Mouse (Mus musculus) midbrain, embryonic 15.5 days (tissue): ENCODE measurements at regions not wholly inside any gene's neighbourhood (a gene's known extent, or its start where the extent isn't known, plus 50 kb on each side); places are given as distances from the start of the nearest gene placed in this dataset.
A peak's percentile ranks its signal among the peaks of the same experiment; 100 is the strongest.

Experiments
- ATAC-seq: fragments of 200-750 bp; cut with Nextera tagmentation; replicated peaks from 2 replicates; pipeline ENCODE4 v1.8.0; 2017; ENCODE audit warnings: moderate TSS enrichment
- H3K27ac ChIP-seq: fragments of 300-500 bp; sonication (generic); 2 replicates; pipeline ENCODE4 v1.5.1; 2015; ENCODE audit warnings: mild to moderate bottlenecking, inconsistent platforms
- H3K27me3 ChIP-seq: fragments of 300-500 bp; sonication (generic); replicated peaks from 2 replicates; pipeline ENCODE4 v1.6.1; 2015; ENCODE audit warnings: inconsistent platforms
- H3K36me3 ChIP-seq: fragments of 300-500 bp; sonication (generic); replicated peaks from 2 replicates; pipeline ENCODE4 v1.6.1; 2015; ENCODE audit warnings: inconsistent platforms
- H3K4me1 ChIP-seq: fragments of 300-500 bp; sonication (generic); 2 replicates; pipeline ENCODE4 v1.6.1; 2015; ENCODE audit warnings: inconsistent platforms
- H3K4me2 ChIP-seq: fragments of 300-500 bp; sonication (generic); 2 replicates; pipeline ENCODE4 v1.6.1; 2015; ENCODE audit warnings: inconsistent platforms, mild to moderate bottlenecking, moderate library complexity
- H3K4me3 ChIP-seq: fragments of 300-500 bp; sonication (generic); 2 replicates; pipeline ENCODE4 v1.5.1; 2015; ENCODE audit warnings: mild to moderate bottlenecking, inconsistent platforms
- H3K9ac ChIP-seq: fragments of 300-500 bp; sonication (generic); 2 replicates; pipeline ENCODE4 v1.6.1; 2015; ENCODE audit warnings: mild to moderate bottlenecking, inconsistent platforms
- H3K9me3 ChIP-seq: fragments of 300-500 bp; sonication (generic); 2 replicates; pipeline ENCODE4 v1.6.1; 2016; ENCODE audit warnings: inconsistent platforms
- WGBS: fragments of 180-500 bp; shearing (Covaris S2); methylation state at CpG from one replicate; pipeline ENCODE4 v1.1.7; 2015; ENCODE audit warnings: mixed read lengths; 5-methylcytosine and 5-hydroxymethylcytosine counted together

DNA sequence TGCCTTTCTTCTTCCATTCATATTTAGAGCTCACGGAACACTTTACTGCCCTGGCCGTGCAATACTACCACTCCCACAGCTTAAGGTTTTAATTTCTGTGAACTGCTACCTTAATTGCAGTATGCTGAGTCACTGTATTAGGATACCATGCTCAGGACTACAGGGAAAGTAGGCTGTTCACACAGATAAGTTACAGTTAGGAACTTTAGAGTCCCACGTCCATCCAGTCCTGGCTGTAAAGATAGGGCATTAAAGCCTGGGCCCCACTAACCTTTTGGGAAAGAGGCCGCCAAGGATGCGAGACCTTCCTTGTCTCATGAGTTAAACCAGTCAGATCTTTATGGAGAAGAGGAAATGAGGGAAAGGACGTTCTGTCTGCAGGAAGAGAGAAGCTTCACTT, 574.6 kb downstream of the Stpg2 start:
- H3K36me3 ChIP-seq, result no peaks in the 10 kb centered on the region
- no peaks in the 10 kb centered on the region for H3K27me3 ChIP-seq
- H3K9me3 ChIP-seq, result no peaks in the 10 kb centered on the region
- H3K27ac ChIP-seq, result no peak overlapping the region
- no peak overlapping the region for H3K4me2 ChIP-seq
- ATAC-seq, result no peak
- H3K4me1 ChIP-seq, result no peaks in the 10 kb centered on the region
- no peak overlapping the region for H3K9ac ChIP-seq
- H3K4me3 ChIP-seq, result no peak overlapping the region
- WGBS, result 79% methylated on average over 6 of the region's 6 CpGs

DNA sequence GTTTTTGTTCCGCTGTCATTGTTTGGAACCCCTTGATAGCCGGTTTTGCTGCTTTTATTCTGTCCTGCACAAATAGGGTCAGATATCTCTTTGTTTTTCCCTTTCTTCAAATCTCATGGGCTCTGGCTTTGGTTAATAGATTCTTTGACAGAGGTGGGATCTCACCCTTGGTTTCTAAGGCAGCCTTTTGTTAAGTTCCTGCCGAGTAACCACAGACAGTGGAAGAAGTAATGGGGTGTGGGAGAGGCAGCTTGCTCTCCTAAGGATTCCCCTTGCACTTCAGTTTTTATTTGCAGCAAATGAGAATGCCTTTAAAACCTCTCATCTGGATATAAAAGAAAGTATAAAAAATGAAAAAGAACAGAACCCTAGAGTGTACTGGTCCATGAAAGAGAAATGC, 577.9 kb downstream of the Stpg2 start:
- WGBS, result 30% methylated on average over 3 of the region's 3 CpGs
- no peaks in the 10 kb centered on the region for H3K36me3 ChIP-seq
- ATAC-seq, result no peak

DNA sequence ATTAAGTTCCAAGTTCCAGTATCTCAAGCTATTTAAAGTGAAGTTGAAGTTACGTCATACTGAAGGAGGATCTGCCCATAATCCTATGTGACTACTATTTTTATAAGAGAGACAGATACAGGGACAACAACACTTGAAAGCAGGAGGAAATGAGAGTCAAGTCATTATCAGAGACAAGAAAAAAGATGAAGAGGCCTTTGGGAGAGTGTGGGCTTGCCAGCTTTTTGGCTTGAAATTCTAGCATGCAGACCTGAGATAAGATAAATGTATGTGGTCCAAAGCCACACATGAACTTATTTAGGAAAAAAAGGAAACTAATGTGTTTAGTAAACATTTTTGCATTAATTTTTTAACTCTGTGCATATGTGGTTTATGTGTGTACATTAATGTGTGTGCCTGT, 581.0 kb downstream of the Stpg2 start:
- Histone ChIP-seq H3K9ac (no peak overlapping the region), H3K4me2 (no peak overlapping the region), H3K36me3 (no peaks in the 10 kb centered on the region), H3K9me3 (no peaks in the 10 kb centered on the region), H3K27me3 (no peaks in the 10 kb centered on the region), H3K27ac (no peak overlapping the region), H3K4me3 (no peak overlapping the region), H3K4me1 (no peaks in the 10 kb centered on the region)
- ATAC-seq, result no peak
- WGBS, result 88% methylated on average over 1 of the region's 1 CpGs

More for the DNA sequence above, 577.9 kb downstream of the Stpg2 start:
- Histone ChIP-seq H3K4me2 (no peak overlapping the region), H3K4me1 (no peaks in the 10 kb centered on the region), H3K9me3 (no peaks in the 10 kb centered on the region), H3K4me3 (no peak overlapping the region), H3K27ac (no peak overlapping the region), H3K27me3 (no peaks in the 10 kb centered on the region), H3K9ac (no peak overlapping the region)

DNA sequence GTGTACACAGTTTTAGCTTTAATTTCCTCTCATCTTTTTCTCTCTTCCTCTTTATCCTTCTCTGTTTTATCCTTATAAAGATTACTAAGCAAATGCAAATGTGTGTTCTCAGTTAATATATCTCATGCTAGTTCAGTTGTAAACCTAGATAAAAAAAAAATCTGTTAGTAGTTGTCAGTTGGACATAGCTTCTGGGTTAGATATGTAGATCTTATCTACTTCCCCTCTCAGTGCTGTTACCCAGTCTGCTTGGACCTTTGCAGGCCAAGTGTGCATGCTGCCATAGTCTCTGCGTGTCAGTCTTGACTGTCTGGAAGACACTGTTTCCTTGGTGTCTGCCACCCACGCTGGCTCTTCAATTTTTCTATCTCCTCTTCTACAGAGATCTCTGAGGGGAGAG, 583.4 kb downstream of the Stpg2 start:
- Histone ChIP-seq H3K4me2 (no peak overlapping the region), H3K4me1 (no peaks in the 10 kb centered on the region), H3K27ac (no peak overlapping the region), H3K9me3 (no peaks in the 10 kb centered on the region), H3K36me3 (no peaks in the 10 kb centered on the region), H3K27me3 (no peaks in the 10 kb centered on the region), H3K9ac (no peak overlapping the region), H3K4me3 (no peak overlapping the region)
- ATAC-seq, result no peak
- 91% methylated on average over 2 of the region's 2 CpGs for WGBS

DNA sequence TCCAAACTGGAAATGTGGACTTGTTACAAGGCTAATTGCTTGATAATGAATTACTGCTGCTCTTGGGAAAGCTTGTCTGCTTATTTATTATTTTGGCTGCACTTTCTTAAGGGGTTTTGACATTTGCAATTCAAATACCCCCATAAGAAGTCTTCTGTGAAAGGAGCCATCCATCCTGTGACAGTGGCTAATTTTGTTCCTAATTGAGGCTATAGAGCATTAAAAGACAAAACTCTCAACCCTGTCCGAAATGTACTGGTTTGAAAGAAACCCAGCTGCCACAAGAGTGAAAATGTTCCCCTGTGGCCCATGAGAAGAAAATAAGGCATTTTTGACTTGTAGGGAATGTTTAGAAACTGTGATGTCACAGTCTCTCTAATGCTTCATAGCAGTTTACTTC, 591.2 kb downstream of the Stpg2 start:
- H3K4me3 ChIP-seq, result no peak overlapping the region
- H3K36me3 ChIP-seq, result no peaks in the 10 kb centered on the region
- no peak overlapping the region for H3K4me2 ChIP-seq
- no peak overlapping the region for H3K27ac ChIP-seq
- no peaks in the 10 kb centered on the region for H3K27me3 ChIP-seq
- no peaks in the 10 kb centered on the region for H3K4me1 ChIP-seq
- H3K9me3 ChIP-seq, result no peaks in the 10 kb centered on the region
- no peak for ATAC-seq
- H3K9ac ChIP-seq, result no peak overlapping the region
- WGBS, result 47% methylated on average over 1 of the region's 1 CpGs

DNA sequence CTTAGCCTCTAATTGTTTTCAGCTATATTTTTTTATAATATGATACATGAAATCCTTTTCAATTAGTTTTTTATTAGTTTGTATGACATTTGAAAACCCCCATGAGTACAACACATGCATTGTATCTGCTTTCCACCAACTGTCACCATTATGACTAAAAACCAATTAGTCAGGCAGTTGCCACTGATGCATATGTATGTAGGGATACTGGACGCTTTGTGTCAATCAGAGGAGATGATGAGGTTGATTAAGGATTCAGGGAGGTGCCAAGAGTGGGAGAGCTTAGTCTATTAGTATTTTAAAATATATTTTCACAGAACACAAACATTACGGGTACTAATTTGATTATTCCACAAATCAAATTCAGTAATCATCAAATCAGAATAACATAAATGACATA, 593.6 kb downstream of the Stpg2 start:
- Histone ChIP-seq H3K36me3 (no peaks in the 10 kb centered on the region), H3K9me3 (no peaks in the 10 kb centered on the region), H3K27ac (no peak overlapping the region), H3K4me2 (no peak overlapping the region), H3K4me3 (no peak overlapping the region), H3K27me3 (no peaks in the 10 kb centered on the region), H3K9ac (no peak overlapping the region), H3K4me1 (no peaks in the 10 kb centered on the region)
- no peak for ATAC-seq
- WGBS, result 49% methylated on average over 2 of the region's 2 CpGs

DNA sequence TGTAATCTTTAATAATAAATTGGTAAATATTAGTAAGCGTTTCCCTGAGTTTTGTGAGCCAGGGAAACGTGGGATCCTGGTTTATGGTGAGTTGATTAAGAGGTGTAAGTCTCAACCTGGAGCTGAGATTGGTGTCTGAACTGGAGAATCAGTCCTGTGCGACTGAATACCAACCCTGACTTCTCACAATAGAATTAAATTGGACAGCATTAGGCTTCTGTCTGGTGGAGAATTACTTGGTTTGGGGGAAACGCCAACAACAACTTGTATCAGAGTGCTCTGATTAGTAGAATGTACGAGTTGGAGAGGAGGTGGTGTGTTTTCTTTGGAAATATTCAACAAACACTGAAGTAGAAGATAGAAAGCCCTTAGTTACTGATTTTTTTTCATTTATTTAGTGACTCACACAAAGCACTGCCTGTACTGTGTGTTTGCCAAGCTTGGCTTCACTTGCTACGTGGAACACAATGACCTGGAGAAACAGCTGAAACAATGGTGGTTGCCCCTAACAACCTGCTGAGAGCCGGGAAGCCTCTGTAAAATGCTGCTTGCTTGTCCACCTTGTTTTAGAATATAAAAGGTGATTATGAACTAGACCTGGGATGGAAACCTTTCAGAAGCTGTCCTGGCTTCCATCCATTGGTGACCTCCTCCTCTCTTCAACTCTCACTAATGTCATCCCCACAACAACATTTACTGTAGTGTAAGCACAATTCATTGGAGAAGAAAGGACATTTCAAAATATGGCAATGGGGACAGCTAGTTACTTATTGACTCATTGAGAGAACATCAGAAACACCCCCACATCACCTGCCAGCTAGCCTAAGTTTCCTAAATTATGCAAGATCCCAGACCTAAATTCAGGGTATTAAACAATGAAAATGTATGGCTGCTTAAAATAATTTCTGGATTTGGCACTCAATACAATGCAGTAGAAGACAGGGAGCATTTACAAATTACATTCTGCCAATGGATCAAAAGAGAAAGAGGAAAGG, 597.5 kb downstream of the Stpg2 start:
- Histone ChIP-seq H3K4me3 (no peak overlapping the region), H3K4me2 (no peak overlapping the region), H3K9ac (no peak overlapping the region), H3K27me3 (no peaks in the 10 kb centered on the region), H3K36me3 (no peaks in the 10 kb centered on the region), H3K27ac (no peak overlapping the region), H3K9me3 (no peaks in the 10 kb centered on the region), H3K4me1 (no peaks in the 10 kb centered on the region)
- 34% methylated on average over 7 of the region's 7 CpGs for WGBS
- no peak for ATAC-seq

DNA sequence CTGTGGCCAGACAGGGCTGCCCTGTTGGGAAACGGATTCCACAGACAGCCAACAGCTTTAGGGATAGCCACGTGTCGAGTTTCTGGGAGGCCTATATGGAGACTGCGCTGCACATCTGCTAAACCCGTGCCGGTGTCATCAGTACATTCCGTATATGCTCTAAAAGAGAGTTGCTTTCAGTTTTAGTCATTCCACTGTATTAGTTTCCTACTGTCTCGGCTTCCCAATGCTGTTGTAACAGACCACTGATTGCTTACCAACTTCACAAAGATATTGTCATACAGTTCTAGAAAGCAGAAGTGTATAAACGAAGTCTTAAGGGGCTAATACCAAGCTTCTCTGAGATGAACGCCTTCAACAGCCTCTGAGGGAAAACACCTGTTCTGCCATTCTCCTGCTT, 622.5 kb downstream of the Stpg2 start:
- WGBS, result 87% methylated on average over 10 of the region's 10 CpGs
- Histone ChIP-seq H3K36me3 (no peaks in the 10 kb centered on the region), H3K4me3 (no peak overlapping the region), H3K4me1 (no peaks in the 10 kb centered on the region), H3K27me3 (no peaks in the 10 kb centered on the region), H3K9me3 (no peaks in the 10 kb centered on the region), H3K27ac (no peak overlapping the region), H3K9ac (no peak overlapping the region), H3K4me2 (no peak overlapping the region)
- no peak for ATAC-seq

DNA sequence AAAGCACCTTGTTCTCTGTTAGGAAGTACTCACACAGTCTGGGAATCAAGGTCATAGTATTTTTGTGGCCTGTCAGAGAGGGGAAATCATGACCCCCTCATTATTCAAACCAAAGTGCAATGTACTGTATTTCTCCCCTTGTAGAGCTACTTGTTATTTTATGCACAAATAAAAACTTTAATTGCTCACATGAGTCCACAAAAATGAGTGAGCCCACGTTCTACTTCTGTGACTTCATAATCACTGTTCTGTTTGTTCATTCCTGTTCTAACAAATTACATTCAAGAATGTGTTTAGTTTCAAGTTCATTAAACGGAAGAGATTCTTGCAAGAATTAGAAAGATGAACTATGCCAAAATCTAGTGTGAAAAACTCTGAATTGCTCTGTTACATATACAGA, 623.1 kb downstream of the Stpg2 start:
- Histone ChIP-seq H3K36me3 (no peaks in the 10 kb centered on the region), H3K4me3 (no peak overlapping the region), H3K9me3 (no peaks in the 10 kb centered on the region), H3K4me2 (no peak overlapping the region), H3K27me3 (no peaks in the 10 kb centered on the region), H3K4me1 (no peaks in the 10 kb centered on the region), H3K9ac (no peak overlapping the region), H3K27ac (no peak overlapping the region)
- ATAC-seq, result no peak
- WGBS, result 85% methylated on average over 2 of the region's 2 CpGs

DNA sequence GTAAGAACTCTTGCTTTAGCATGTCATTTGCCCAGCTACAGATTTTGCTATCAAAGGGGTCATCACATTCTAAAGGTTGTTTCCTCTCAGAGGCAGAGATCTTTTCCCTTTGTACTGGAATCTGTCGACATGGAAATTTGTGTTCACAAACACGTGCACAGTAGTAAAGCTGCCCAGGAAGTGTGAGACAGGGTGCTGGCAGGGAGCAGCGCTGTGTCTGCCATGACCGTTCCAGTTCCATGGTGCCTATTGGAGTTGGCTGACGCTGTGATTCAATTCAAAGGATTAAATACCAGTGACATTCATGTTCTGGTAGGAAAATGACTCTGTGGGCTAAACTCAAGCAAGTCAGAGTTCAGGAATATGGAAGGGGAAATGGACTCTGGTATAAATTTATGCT, 627.1 kb downstream of the Stpg2 start:
- no peaks in the 10 kb centered on the region for H3K36me3 ChIP-seq
- no peak overlapping the region for H3K4me3 ChIP-seq
- no peaks in the 10 kb centered on the region for H3K9me3 ChIP-seq
- no peak overlapping the region for H3K27ac ChIP-seq
- no peaks in the 10 kb centered on the region for H3K27me3 ChIP-seq
- WGBS, result 82% methylated on average over 5 of the region's 5 CpGs
- H3K4me2 ChIP-seq, result no peak overlapping the region
- no peaks in the 10 kb centered on the region for H3K4me1 ChIP-seq
- ATAC-seq, result no peak
- H3K9ac ChIP-seq, result no peak overlapping the region

DNA sequence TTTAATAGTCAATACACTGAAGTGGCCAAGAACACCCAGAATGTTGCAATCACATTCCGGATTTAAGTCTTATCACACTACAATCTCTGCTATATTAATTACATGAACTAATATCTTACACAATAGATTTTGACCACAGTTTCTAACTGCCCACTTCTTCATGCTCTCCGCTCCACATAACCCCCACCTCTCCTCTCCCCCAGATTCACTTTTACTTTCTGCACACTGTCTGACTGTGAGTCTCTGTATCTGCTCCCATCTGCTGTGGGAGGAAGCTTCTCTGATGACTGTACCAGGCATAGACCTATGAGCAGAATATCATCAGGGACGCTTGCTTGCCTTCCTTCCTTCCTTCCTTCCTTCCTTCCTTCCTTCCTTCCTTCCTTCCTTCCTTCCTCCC, 636.5 kb downstream of the Stpg2 start:
- Histone ChIP-seq H3K4me3 (no peak overlapping the region), H3K4me1 (no peaks in the 10 kb centered on the region), H3K9me3 (no peaks in the 10 kb centered on the region), H3K9ac (no peak overlapping the region), H3K4me2 (no peak overlapping the region), H3K36me3 (no peaks in the 10 kb centered on the region), H3K27ac (no peak overlapping the region), H3K27me3 (no peaks in the 10 kb centered on the region)
- whole genome bisulfite sequencing, result 93% methylated on average over 3 of the region's 3 CpGs
- no peak for ATAC-seq

DNA sequence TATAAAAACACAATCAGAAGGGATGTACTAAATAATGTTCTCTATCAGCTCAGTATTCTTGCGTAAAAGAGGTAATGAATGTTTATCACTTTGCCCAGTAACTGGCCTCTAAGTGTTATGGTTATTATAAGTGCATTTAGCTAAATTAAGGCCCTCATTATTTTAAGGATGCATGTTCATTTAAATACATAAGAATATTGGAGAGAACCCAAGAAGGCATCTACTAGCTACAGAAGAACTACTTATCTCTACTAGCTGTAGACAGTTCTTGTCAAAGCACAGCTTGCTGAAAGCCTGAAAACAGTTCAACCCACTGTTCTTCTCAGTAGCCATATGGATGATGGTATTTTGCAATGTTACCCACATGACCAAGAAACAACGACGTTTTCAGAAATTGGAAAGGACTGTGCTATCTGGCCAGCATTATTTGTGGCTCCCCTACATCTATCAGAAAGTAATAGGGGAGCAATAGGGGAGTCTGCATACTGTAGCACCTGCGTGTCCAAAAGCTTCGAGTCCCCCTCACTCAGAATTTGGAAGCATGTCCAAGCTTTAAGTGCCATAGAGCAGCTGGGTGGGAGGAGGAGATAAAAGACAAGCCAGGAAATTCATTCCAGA, 637.6 kb downstream of the Stpg2 start:
- Histone ChIP-seq H3K4me2 (no peak overlapping the region), H3K9ac (no peak overlapping the region), H3K9me3 (no peaks in the 10 kb centered on the region), H3K27ac (no peak overlapping the region), H3K4me3 (no peak overlapping the region), H3K27me3 (no peaks in the 10 kb centered on the region), H3K36me3 (no peaks in the 10 kb centered on the region), H3K4me1 (no peaks in the 10 kb centered on the region)
- 90% methylated on average over 5 of the region's 5 CpGs for WGBS
- ATAC-seq, result no peak

DNA sequence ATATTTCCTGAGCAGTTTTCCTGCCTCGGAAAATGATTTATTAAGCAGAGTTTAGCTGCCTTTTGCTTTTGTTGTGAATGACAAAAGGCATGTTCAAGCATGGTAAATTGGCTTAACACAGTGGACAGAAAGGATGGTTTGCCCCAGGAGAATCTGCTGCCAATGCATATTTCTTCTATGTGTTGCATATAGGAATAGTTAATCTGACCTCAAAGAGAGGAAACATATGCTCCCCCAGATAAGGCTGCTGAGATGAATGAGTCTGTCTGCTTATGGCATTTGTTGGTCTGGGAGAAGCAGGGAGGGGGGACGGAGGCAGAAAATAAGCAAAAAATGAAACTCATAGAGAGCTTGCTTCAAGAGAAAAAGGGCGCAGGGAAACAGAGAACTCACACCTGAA, 638.9 kb downstream of the Stpg2 start:
- ATAC-seq, result peak; percentile 54; the same call in 1 of the 2 replicates
- WGBS, result 49% methylated on average over 3 of the region's 3 CpGs

More for the DNA sequence above, 638.9 kb downstream of the Stpg2 start:
- Histone ChIP-seq H3K4me3 (no peak overlapping the region), H3K27me3 (no peaks in the 10 kb centered on the region), H3K27ac (no peak overlapping the region), H3K4me2 (no peak overlapping the region), H3K9me3 (no peaks in the 10 kb centered on the region), H3K4me1 (no peaks in the 10 kb centered on the region), H3K36me3 (no peaks in the 10 kb centered on the region), H3K9ac (no peak overlapping the region)
